Comparison of ENCODE assay signal across 14 mouse cellular contexts in the genomic region with DNA sequence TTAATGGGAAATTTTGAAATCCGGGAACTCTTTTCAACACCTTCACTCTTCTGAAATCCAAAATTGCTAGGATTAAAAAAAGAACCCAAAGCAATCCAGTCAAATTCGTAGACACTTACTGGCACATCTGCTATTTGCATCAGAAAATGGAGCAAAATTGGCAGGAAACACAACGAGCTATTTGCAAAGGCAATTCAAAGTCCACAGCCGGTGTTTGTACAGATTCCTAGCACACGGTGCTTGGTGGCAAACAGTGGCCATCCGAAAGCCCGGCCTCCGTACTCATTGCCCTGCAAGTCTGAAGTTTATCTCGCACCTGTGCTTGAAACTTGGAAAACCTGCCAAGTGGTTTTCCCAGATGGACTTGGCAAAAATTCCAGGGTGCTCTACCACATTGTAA. TPM values are rescaled to one million over a fixed set of nuclear protein-coding genes. Genes with fewer than 3 reads are reported as not detected.
A peak's percentile ranks its signal among the peaks of the same experiment; 100 is the strongest.
DNase-seq lines count a peak whose midpoint lies in the region; ATAC-seq and TF ChIP-seq lines count a peak whose summit lies in the region.
"Had no signal": no experiment of that assay in that cellular context is flagged by ENCODE, and none has a peak within 500 bp of the region (broad histone marks: within the 10 kb centered on the region; RNA-seq: fewer than 3 reads in every experiment).

No protein-coding gene starts in this region.

- WGBS in liver, adult 2 months, result 19% methylated on average over 9 of the region's 9 CpGs
- 67% methylated on average over 9 of the region's 9 CpGs for WGBS in liver, embryonic 12.5 days (ENCODE audit: insufficient replicate concordance)
- 62% methylated on average over 9 of the region's 9 CpGs for WGBS in liver, postnatal 0 days (ENCODE audit: insufficient replicate concordance)
- WGBS in intestine, embryonic 16.5 days, result 41% methylated on average over 9 of the region's 9 CpGs

- H3K4me2 ChIP-seq in liver, embryonic 12.5 days, result no peak overlapping the region
- no peak overlapping the region for H3K4me2 ChIP-seq in liver, postnatal 0 days (ENCODE audit: low read depth, low read length)
- H3K4me2 ChIP-seq in intestine, embryonic 16.5 days (ENCODE audit: low read depth, low read length), result no peak overlapping the region
- H3K4me2 ChIP-seq: limb, embryonic 15.5 days had no signal

- no peak for ATAC-seq in liver, embryonic 12.5 days
- ATAC-seq in liver, postnatal 0 days, result peak; percentile 99
- ATAC-seq in intestine, embryonic 16.5 days, result no peak
- ATAC-seq: intestine, postnatal 0 days; midbrain, embryonic 16.5 days; Patski had no signal

- no peak overlapping the region for H3K27ac ChIP-seq in liver, adult 2 months (replicated peaks; ENCODE audit: insufficient read depth, low read depth, low read length)
- no peak overlapping the region for H3K27ac ChIP-seq in liver, embryonic 12.5 days
- peak overlapping the region; percentile 67 for H3K27ac ChIP-seq in liver, postnatal 0 days (ENCODE audit: low read depth)
- H3K27ac ChIP-seq in intestine, embryonic 16.5 days (ENCODE audit: low read length), result no peak overlapping the region
- H3K27ac ChIP-seq: limb, embryonic 15.5 days had no signal

- H3K36me3 ChIP-seq in liver, adult 2 months (ENCODE audit: control insufficient read depth, insufficient read depth, low read length), result no peaks in the 10 kb centered on the region
- no peaks in the 10 kb centered on the region for H3K36me3 ChIP-seq in liver, embryonic 12.5 days
- no peaks in the 10 kb centered on the region for H3K36me3 ChIP-seq in liver, postnatal 0 days (replicated peaks; ENCODE audit: insufficient read depth, low read length)
- H3K36me3 ChIP-seq in intestine, embryonic 16.5 days (ENCODE audit: control insufficient read depth, insufficient read depth, low read length), result no peaks in the 10 kb centered on the region
- H3K36me3 ChIP-seq: limb, embryonic 15.5 days had no signal

- no peaks in the 10 kb centered on the region for H3K27me3 ChIP-seq in liver, adult 2 months (ENCODE audit: control insufficient read depth, insufficient read depth, low read length)
- no peaks in the 10 kb centered on the region for H3K27me3 ChIP-seq in liver, embryonic 12.5 days (replicated peaks)
- H3K27me3 ChIP-seq in liver, postnatal 0 days (ENCODE audit: insufficient read depth, low read length), result no peaks in the 10 kb centered on the region
- no peaks in the 10 kb centered on the region for H3K27me3 ChIP-seq in intestine, embryonic 16.5 days (replicated peaks; ENCODE audit: control insufficient read depth, insufficient read depth, low read length)
- H3K27me3 ChIP-seq: CH12.LX; limb, embryonic 15.5 days had no signal

- no peaks in the 10 kb centered on the region for H3K9me3 ChIP-seq in liver, embryonic 12.5 days (replicated peaks)
- H3K9me3 ChIP-seq in liver, postnatal 0 days (ENCODE audit: low read length), result no peaks in the 10 kb centered on the region
- no peaks in the 10 kb centered on the region for H3K9me3 ChIP-seq in intestine, embryonic 16.5 days (ENCODE audit: control insufficient read depth, low read length)
- H3K9me3 ChIP-seq: limb, embryonic 15.5 days had no signal

- no peaks in the 10 kb centered on the region for H3K79me2 ChIP-seq in liver, adult 2 months (ENCODE audit: control insufficient read depth, insufficient read depth, low read length)

- TF ChIP-seq CTCF in liver, adult 2 months (IDR thresholded peaks at IDR 0.05; ENCODE audit: low read depth, low read length), result no peak
- TF ChIP-seq CTCF in liver, postnatal 0 days (IDR thresholded peaks at IDR 0.05; ENCODE audit: low read depth), result no peak

- no peak for TF ChIP-seq POLR2A in liver, adult 2 months (IDR thresholded peaks at IDR 0.05; ENCODE audit: extremely low read depth, insufficient read depth, low read length)

- H3K4me3 ChIP-seq in liver, adult 2 months (ENCODE audit: insufficient read depth, low read depth, low read length), result no peak overlapping the region
- H3K4me3 ChIP-seq in liver, embryonic 12.5 days, result no peak overlapping the region
- no peak overlapping the region for H3K4me3 ChIP-seq in liver, postnatal 0 days (ENCODE audit: low read depth, low read length)
- no peak overlapping the region for H3K4me3 ChIP-seq in intestine, embryonic 16.5 days (ENCODE audit: low read length)
- H3K4me3 ChIP-seq: erythroblast, embryonic 14.5 days; limb, embryonic 15.5 days had no signal

- H3K4me1 ChIP-seq in liver, adult 2 months (ENCODE audit: control insufficient read depth, insufficient read depth, low read length), result peaks cover 5% of the 10 kb centered on the region
- no peaks in the 10 kb centered on the region for H3K4me1 ChIP-seq in liver, embryonic 12.5 days
- H3K4me1 ChIP-seq in liver, postnatal 0 days (ENCODE audit: insufficient read depth), result peaks cover 8% of the 10 kb centered on the region
- H3K4me1 ChIP-seq in intestine, embryonic 16.5 days (ENCODE audit: control insufficient read depth, insufficient read depth, low read length), result no peaks in the 10 kb centered on the region
- H3K4me1 ChIP-seq: limb, embryonic 15.5 days had no signal

- peak; percentile 28; the same call in 1 of the 2 replicates for TF ChIP-seq EP300 in liver, postnatal 0 days (IDR thresholded peaks at IDR 0.05; ENCODE audit: low read depth)

- intact Hi-C loops in heart, postnatal 10 days (cut with DNase I), result no loop called here

- peak; percentile 7 for DNase-seq in heart, postnatal 4 days
- DNase-seq in heart, postnatal 10 days, result no peak
- peak; percentile 99 for DNase-seq in liver, adult 2 months (ENCODE audit: extremely low read depth, low read depth, low spot score)
- DNase-seq in layer of hippocampus, adult 9-11 months, result peak; percentile 31
- DNase-seq in liver, postnatal 0 days, result peak; percentile 55
- no peak for DNase-seq in cerebellum, adult 18-20 months

- no peak overlapping the region for H3K9ac ChIP-seq in liver, adult 2 months (ENCODE audit: low read depth, low read length)
- H3K9ac ChIP-seq in liver, embryonic 12.5 days, result no peak overlapping the region
- no peak overlapping the region for H3K9ac ChIP-seq in liver, postnatal 0 days (replicated peaks)
- H3K9ac ChIP-seq in intestine, embryonic 16.5 days (ENCODE audit: low read depth, low read length), result no peak overlapping the region
- H3K9ac ChIP-seq: limb, embryonic 15.5 days had no signal

RNA-seq across cellular contexts. Expression of a gene that starts 34.3 kb away (rescaled TPM):
- total RNA-seq in heart, postnatal 4 days (2021), result 10 to 100 TPM; 23.0 to 26.1 TPM
- total RNA-seq in heart, postnatal 10 days (2021), result 10 to 100 TPM; 23.6 to 24.2 TPM
- 3.3 and 4.4 TPM in 2 replicates for total RNA-seq in liver, adult 2 months (2014; rRNA removed)
- polyA plus RNA-seq in liver, adult 2 months (2012; rRNA removed), result 1.9 and 2.4 TPM in 2 replicates
- polyA plus RNA-seq in liver, embryonic 12.5 days (2016; fragmentation: Nextera tagmentation; extraction: Ambion mirVana), result 7.2 and 7.4 TPM in 2 replicates
- 2.4 and 2.8 TPM in 2 replicates for polyA plus RNA-seq in liver, postnatal 0 days (2015; fragmentation: Nextera tagmentation; extraction: Ambion mirVana)
- polyA plus RNA-seq in intestine, embryonic 16.5 days (2015; fragmentation: Nextera tagmentation; extraction: Ambion mirVana), result 3.3 and 3.4 TPM in 2 replicates

Comparison
In these comparisons a context has a peak if more than half of its experiments do, and no peak if none do; other contexts are left out.
1. DNase-seq: peak in heart, postnatal 4 days (single experiment), liver, adult 2 months (single experiment), layer of hippocampus, adult 9-11 months (single experiment) and liver, postnatal 0 days (single experiment); none in heart, postnatal 10 days (0 of 2) and cerebellum, adult 18-20 months (0 of 2).